Mouse (Mus musculus): ENCODE data around the gene Fam83c. TPM values are rescaled to one million over a fixed set of nuclear protein-coding genes. Genes with fewer than 3 reads are reported as not detected.

The Fam83c gene
- polyA plus RNA-seq, 1 experiment from 2014 or later = 0.07 TPM

DNA sequence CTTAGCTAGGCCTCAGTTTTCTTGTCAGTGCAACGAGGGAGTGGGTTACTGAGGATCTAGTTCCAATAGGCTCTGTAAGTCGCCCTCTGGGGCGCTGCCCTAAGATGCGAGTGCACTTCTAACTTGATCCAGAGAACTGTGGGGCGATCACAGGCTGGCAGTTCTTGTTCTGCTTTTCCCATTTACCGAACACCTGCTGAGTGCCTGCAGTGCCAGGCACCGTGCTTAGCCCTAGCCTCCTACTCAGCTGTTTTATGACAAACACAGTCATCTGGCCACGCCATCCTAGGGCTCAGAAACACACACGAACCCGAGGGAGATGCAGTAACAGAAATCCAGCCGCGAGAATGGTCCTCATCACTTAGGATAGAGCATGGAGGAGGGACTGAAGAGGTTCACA is 41.8 kb downstream of the Fam83c start:
- no peaks in the 10 kb centered on the region for H3K9me3 ChIP-seq (replicated peaks; ENCODE audit: control insufficient read depth, low read length)
- no peak overlapping the region for H3K27ac ChIP-seq (ENCODE audit: low read length)
- no peaks in the 10 kb centered on the region for H3K36me3 ChIP-seq (ENCODE audit: control insufficient read depth, insufficient read depth)
- WGBS = 38% methylated on average over 12 of the region's 12 CpGs
- peaks cover 4% of the 10 kb centered on the region for H3K27me3 ChIP-seq (ENCODE audit: control insufficient read depth, insufficient read depth, low read length)
- H3K4me2 ChIP-seq (ENCODE audit: low read depth, low read length) = no peak overlapping the region
- no peak overlapping the region for H3K9ac ChIP-seq (ENCODE audit: low read length)
- H3K4me1 ChIP-seq (ENCODE audit: control insufficient read depth, insufficient read depth, low read length) = no peaks in the 10 kb centered on the region
- H3K4me3 ChIP-seq (ENCODE audit: low read length) = no peak overlapping the region
- ATAC-seq (replicated peaks; ENCODE audit: extremely low read depth, insufficient read depth, low FRiP score) = no peak

DNA sequence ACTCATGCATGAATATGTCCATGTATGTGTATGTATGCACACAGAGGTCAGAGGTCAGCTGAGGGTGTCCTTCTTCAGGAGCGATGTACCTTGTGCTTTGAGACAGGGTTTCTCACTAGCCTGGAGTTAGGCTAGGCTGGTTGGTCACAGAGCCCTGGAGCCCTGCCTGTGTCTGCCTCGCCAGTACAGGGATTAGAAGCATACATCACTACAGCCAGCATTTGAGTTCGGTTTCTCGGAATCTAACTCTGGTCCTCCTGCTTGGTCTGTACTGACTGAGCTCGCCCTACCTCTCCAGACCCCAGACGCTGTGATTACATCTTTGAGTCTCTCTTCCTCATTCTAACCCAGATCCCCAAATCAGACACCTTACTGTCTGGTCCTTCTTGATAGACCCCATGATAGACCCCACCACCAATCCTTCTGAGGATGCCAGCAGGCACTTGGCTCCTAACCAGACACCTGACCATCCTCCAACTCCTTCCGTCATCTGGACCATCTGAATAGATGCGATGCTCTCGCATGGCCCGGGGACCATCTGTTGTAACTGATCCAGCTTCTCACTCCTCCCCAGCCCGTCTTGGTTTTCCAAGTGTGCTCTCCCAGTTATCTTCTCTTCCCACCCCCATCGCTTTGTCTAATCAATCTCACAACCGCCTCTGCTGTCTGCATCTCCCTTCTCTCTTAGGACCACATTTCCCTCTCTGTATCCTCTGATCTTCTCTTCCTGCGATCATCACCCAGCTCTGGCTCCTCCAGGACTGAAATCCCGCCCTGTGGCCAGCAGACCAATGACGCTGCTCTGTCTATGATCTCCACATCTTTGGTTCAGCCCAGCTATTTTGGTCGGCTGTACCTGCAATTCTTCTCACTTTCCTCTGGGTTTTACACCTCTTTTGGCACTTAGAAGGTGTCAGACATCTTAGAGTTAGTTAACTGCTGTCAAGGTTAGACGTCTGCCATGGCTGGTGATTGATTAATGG is 46.4 kb downstream of the Fam83c start:
- no peaks in the 10 kb centered on the region for H3K36me3 ChIP-seq (ENCODE audit: control insufficient read depth, insufficient read depth)
- WGBS = 55% methylated on average over 18 of the region's 18 CpGs
- peaks cover 6% of the 10 kb centered on the region for H3K27me3 ChIP-seq (ENCODE audit: control insufficient read depth, insufficient read depth, low read length)
- H3K9ac ChIP-seq (ENCODE audit: low read length) = no peak overlapping the region
- ATAC-seq (replicated peaks; ENCODE audit: extremely low read depth, insufficient read depth, low FRiP score) = no peak
- H3K4me3 ChIP-seq (ENCODE audit: low read length) = no peak overlapping the region
- H3K4me1 ChIP-seq (ENCODE audit: control insufficient read depth, insufficient read depth, low read length) = no peaks in the 10 kb centered on the region
- H3K9me3 ChIP-seq (replicated peaks; ENCODE audit: control insufficient read depth, low read length) = no peaks in the 10 kb centered on the region
- no peak overlapping the region for H3K4me2 ChIP-seq (ENCODE audit: low read depth, low read length)
- H3K27ac ChIP-seq (ENCODE audit: low read length) = no peak overlapping the region

- no peak overlapping the region for H3K27ac ChIP-seq (ENCODE audit: low read length)
- H3K4me3 ChIP-seq (ENCODE audit: low read length) = no peak overlapping the region
- H3K9ac ChIP-seq (ENCODE audit: low read length) = no peak overlapping the region
- no peak for ATAC-seq (replicated peaks; ENCODE audit: extremely low read depth, insufficient read depth, low FRiP score)
- no peaks in the 10 kb centered on the region for H3K36me3 ChIP-seq (ENCODE audit: control insufficient read depth, insufficient read depth)
- WGBS = 57% methylated on average over 5 of the region's 5 CpGs
- H3K27me3 ChIP-seq (ENCODE audit: control insufficient read depth, insufficient read depth, low read length) = peaks cover 6% of the 10 kb centered on the region
- H3K4me1 ChIP-seq (ENCODE audit: control insufficient read depth, insufficient read depth, low read length) = no peaks in the 10 kb centered on the region
- no peak overlapping the region for H3K4me2 ChIP-seq (ENCODE audit: low read depth, low read length)
- no peaks in the 10 kb centered on the region for H3K9me3 ChIP-seq (replicated peaks; ENCODE audit: control insufficient read depth, low read length)
These were observed 47.7 kb downstream of the Fam83c start for GRCm38 (mm10) chr2:155786905-155787304.

- Histone ChIP-seq H3K36me3 (ENCODE audit: control insufficient read depth, insufficient read depth) (no peaks in the 10 kb centered on the region), H3K9me3 (replicated peaks; ENCODE audit: control insufficient read depth, low read length) (no peaks in the 10 kb centered on the region), H3K27ac (ENCODE audit: low read length) (no peak overlapping the region), H3K4me1 (ENCODE audit: control insufficient read depth, insufficient read depth, low read length) (no peaks in the 10 kb centered on the region), H3K4me2 (ENCODE audit: low read depth, low read length) (no peak overlapping the region), H3K27me3 (ENCODE audit: control insufficient read depth, insufficient read depth, low read length) (peaks cover 6% of the 10 kb centered on the region), H3K4me3 (ENCODE audit: low read length) (no peak overlapping the region), H3K9ac (ENCODE audit: low read length) (no peak overlapping the region)
- WGBS = 67% methylated on average over 6 of the region's 6 CpGs
- ATAC-seq (replicated peaks; ENCODE audit: extremely low read depth, insufficient read depth, low FRiP score) = no peak
These were observed 50.1 kb downstream of the Fam83c start for GRCm38 (mm10) chr2:155784534-155784933.

DNA sequence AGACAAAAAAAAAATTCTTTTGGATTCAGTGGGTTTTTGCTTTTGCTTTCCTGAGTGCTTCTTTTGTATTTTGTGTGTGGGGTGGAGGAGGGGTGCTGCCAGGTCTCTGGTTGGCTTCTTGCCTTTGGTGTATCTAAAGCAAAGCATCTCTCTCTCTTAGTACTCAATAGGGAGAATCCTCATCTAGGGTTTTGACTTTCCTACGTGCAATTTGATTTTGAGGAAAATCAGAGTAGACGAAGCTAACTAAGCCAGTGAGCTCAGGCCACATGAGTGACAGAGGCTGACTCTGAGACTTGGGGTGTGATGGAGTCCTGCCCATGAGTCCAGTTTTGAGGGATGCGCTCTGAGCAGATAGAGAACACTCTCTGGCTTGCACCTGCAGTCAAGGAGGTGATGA is 55.1 kb downstream of the Fam83c start:
- Histone ChIP-seq H3K4me3 (ENCODE audit: low read length) (no peak overlapping the region), H3K27ac (ENCODE audit: low read length) (no peak overlapping the region), H3K9ac (ENCODE audit: low read length) (no peak overlapping the region), H3K9me3 (replicated peaks; ENCODE audit: control insufficient read depth, low read length) (no peaks in the 10 kb centered on the region), H3K36me3 (ENCODE audit: control insufficient read depth, insufficient read depth) (no peaks in the 10 kb centered on the region), H3K27me3 (ENCODE audit: control insufficient read depth, insufficient read depth, low read length) (peaks cover 32% of the 10 kb centered on the region), H3K4me2 (ENCODE audit: low read depth, low read length) (no peak overlapping the region), H3K4me1 (ENCODE audit: control insufficient read depth, insufficient read depth, low read length) (no peaks in the 10 kb centered on the region)
- no peak for ATAC-seq (replicated peaks; ENCODE audit: extremely low read depth, insufficient read depth, low FRiP score)
- 75% methylated on average over 3 of the region's 3 CpGs for WGBS

DNA sequence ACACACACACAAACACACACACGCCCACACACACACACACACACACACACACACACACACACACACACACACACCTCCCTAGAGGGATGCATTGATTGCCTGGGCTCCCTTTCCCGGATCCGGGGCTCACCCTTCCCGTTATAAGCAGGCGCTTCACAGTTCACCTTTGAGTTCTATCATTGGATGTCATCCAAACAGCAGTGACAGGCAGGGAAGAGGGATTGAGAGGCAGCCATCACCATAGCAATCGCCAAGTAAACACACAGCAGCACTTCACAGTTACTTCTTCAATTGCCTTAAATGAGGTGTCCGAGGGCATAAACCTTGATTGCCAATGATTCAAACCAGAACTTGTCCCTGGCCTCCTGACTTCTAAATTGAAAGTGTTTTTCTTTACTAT is 55.6 kb downstream of the Fam83c start:
- Histone ChIP-seq H3K27ac (ENCODE audit: low read length) (no peak overlapping the region), H3K27me3 (ENCODE audit: control insufficient read depth, insufficient read depth, low read length) (peaks cover 36% of the 10 kb centered on the region), H3K36me3 (ENCODE audit: control insufficient read depth, insufficient read depth) (no peaks in the 10 kb centered on the region), H3K4me1 (ENCODE audit: control insufficient read depth, insufficient read depth, low read length) (no peaks in the 10 kb centered on the region), H3K4me3 (ENCODE audit: low read length) (no peak overlapping the region), H3K4me2 (ENCODE audit: low read depth, low read length) (no peak overlapping the region), H3K9me3 (replicated peaks; ENCODE audit: control insufficient read depth, low read length) (no peaks in the 10 kb centered on the region), H3K9ac (ENCODE audit: low read length) (no peak overlapping the region)
- 41% methylated on average over 7 of the region's 7 CpGs for WGBS
- no peak for ATAC-seq (replicated peaks; ENCODE audit: extremely low read depth, insufficient read depth, low FRiP score)

DNA sequence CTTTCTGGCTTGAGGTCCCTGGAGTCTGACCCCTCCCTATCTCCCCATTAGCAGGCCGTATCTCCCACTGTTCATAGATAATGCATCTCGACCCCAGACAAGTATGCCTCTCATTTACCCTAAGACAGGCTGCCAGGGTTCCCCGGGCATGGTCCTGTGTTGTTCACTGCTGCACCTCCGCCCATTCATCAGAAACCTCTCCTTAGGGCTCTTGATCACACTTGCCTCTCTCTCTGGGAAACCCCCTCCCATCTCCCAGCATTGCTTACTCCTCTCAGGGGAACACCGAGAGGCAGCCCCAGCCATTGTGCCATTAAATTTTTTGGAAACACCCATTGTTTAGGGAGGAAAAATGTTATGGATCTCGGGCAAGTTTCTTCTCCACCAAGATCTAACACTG is 56.6 kb downstream of the Fam83c start:
- Histone ChIP-seq H3K27me3 (ENCODE audit: control insufficient read depth, insufficient read depth, low read length) (peaks cover 47% of the 10 kb centered on the region), H3K9me3 (replicated peaks; ENCODE audit: control insufficient read depth, low read length) (no peaks in the 10 kb centered on the region), H3K4me3 (ENCODE audit: low read length) (no peak overlapping the region), H3K36me3 (ENCODE audit: control insufficient read depth, insufficient read depth) (no peaks in the 10 kb centered on the region), H3K9ac (ENCODE audit: low read length) (no peak overlapping the region), H3K4me2 (ENCODE audit: low read depth, low read length) (no peak overlapping the region), H3K4me1 (ENCODE audit: control insufficient read depth, insufficient read depth, low read length) (no peaks in the 10 kb centered on the region), H3K27ac (ENCODE audit: low read length) (no peak overlapping the region)
- ATAC-seq (replicated peaks; ENCODE audit: extremely low read depth, insufficient read depth, low FRiP score) = no peak
- WGBS = 52% methylated on average over 6 of the region's 6 CpGs

DNA sequence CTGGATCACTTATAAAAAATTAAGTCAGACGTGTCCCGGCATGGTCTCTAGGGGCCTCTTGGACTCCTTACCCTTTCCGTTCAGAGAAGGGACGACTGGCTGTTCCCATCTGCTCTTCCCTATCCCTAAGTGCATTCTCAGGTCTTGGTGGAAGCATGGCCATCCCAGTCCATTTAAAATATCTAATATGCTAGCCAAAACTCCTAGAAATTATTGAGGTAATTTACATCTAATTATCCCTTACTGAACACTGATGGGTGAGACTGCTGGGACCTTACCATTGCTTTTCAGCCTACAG is 57.0 kb downstream of the Fam83c start:
- peaks cover 51% of the 10 kb centered on the region for H3K27me3 ChIP-seq (ENCODE audit: control insufficient read depth, insufficient read depth, low read length)
- no peaks in the 10 kb centered on the region for H3K9me3 ChIP-seq (replicated peaks; ENCODE audit: control insufficient read depth, low read length)
- H3K4me3 ChIP-seq (ENCODE audit: low read length) = no peak overlapping the region
- no peak overlapping the region for H3K4me2 ChIP-seq (ENCODE audit: low read depth, low read length)
- no peak overlapping the region for H3K9ac ChIP-seq (ENCODE audit: low read length)
- H3K36me3 ChIP-seq (ENCODE audit: control insufficient read depth, insufficient read depth) = no peaks in the 10 kb centered on the region
- no peak overlapping the region for H3K27ac ChIP-seq (ENCODE audit: low read length)
- no peak for ATAC-seq (replicated peaks; ENCODE audit: extremely low read depth, insufficient read depth, low FRiP score)
- H3K4me1 ChIP-seq (ENCODE audit: control insufficient read depth, insufficient read depth, low read length) = no peaks in the 10 kb centered on the region
- WGBS = 70% methylated on average over 4 of the region's 4 CpGs
